ENCODE assay signal across 19 mouse cellular contexts in the genomic region with DNA sequence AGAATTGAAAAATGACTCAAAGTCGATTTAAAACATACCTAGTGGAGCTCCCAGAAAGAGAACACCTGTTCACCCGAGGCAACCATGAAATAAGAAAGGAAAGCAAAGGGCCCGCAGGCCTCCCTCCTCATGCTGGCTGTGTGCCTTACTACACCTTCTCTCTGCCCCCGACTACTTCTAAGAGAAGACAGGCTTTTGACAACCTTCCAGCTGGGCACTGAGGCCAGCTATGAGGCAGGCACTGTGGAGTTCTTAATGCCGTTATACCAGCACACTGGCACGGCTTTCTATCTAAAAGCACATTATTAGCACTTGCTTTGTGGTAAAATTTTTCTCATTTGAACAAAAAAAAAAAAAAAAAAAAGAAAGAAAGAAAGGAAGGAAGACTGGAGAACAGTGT.
DNase-seq lines count a peak whose midpoint lies in the region; ATAC-seq and TF ChIP-seq lines count a peak whose summit lies in the region.
"Had no signal": no experiment of that assay in that cellular context is flagged by ENCODE, and none has a peak within 500 bp of the region (broad histone marks: within the 10 kb centered on the region; RNA-seq: fewer than 3 reads in every experiment).

No protein-coding gene starts in this region.

- no peak overlapping the region for H3K4me2 ChIP-seq in forebrain, embryonic 15.5 days (replicated peaks)
- H3K4me2 ChIP-seq in forebrain, embryonic 12.5 days, result no peak overlapping the region
- H3K4me2 ChIP-seq: embryonic facial prominence, embryonic 15.5 days; heart, embryonic 13.5 days; hindbrain, embryonic 13.5 days had no signal

- no peaks in the 10 kb centered on the region for H3K9me3 ChIP-seq in forebrain, embryonic 15.5 days
- H3K9me3 ChIP-seq in forebrain, embryonic 12.5 days, result no peaks in the 10 kb centered on the region
- H3K9me3 ChIP-seq: embryonic facial prominence, embryonic 15.5 days; heart, embryonic 13.5 days; hindbrain, embryonic 13.5 days had no signal

- H3K4me3 ChIP-seq in cerebellum, adult 2 months (replicated peaks; ENCODE audit: insufficient read depth, low read depth, low read length), result no peak overlapping the region
- no peak overlapping the region for H3K4me3 ChIP-seq in forebrain, embryonic 15.5 days
- no peak overlapping the region for H3K4me3 ChIP-seq in forebrain, embryonic 12.5 days (replicated peaks)
- H3K4me3 ChIP-seq: embryonic facial prominence, embryonic 15.5 days; erythroblast, embryonic 14.5 days; gastrocnemius, adult 2 months; heart, embryonic 13.5 days; hindbrain, embryonic 13.5 days had no signal

- peak; percentile 46; the same call in 1 of the 2 replicates for ATAC-seq in forebrain, embryonic 15.5 days (replicated peaks)
- no peak for ATAC-seq in forebrain, embryonic 12.5 days (ENCODE audit: low FRiP score)
- ATAC-seq: intestine, embryonic 16.5 days had no signal

- no peak overlapping the region for H3K27ac ChIP-seq in cerebellum, adult 2 months (ENCODE audit: insufficient read depth, low read length)
- H3K27ac ChIP-seq in forebrain, embryonic 15.5 days (replicated peaks), result no peak overlapping the region
- H3K27ac ChIP-seq in forebrain, embryonic 12.5 days, result no peak overlapping the region
- H3K27ac ChIP-seq: embryonic facial prominence, embryonic 15.5 days; gastrocnemius, adult 2 months; heart, embryonic 13.5 days; hindbrain, embryonic 13.5 days had no signal

- H3K36me3 ChIP-seq in forebrain, embryonic 15.5 days, result no peaks in the 10 kb centered on the region
- no peaks in the 10 kb centered on the region for H3K36me3 ChIP-seq in forebrain, embryonic 12.5 days (replicated peaks)
- H3K36me3 ChIP-seq: embryonic facial prominence, embryonic 15.5 days; heart, embryonic 13.5 days; hindbrain, embryonic 13.5 days had no signal

- TF ChIP-seq CTCF in cerebellum, adult 2 months (IDR thresholded peaks at IDR 0.05; ENCODE audit: borderline replicate concordance, insufficient read depth, low read depth, low read length), result no peak

- peak; percentile 23 to 45 for DNase-seq in cerebellum, postnatal 10 days
- no peak for DNase-seq in cerebellum, adult 2 months
- DNase-seq in right cerebral cortex, postnatal 4 days, result peak; percentile 1
- DNase-seq in right cerebral cortex, postnatal 25 days, result no peak
- DNase-seq in lung, postnatal 25 days (ENCODE audit: low spot score), result no peak
- DNase-seq: adrenal gland, postnatal 10 days; cerebellum, adult 8-10 months; embryo, embryonic 11 days; gastrocnemius, adult 2 months; gastrocnemius, postnatal 25 days; heart, postnatal 36 days; kidney, adult 8-10 months had no signal

- H3K4me1 ChIP-seq in cerebellum, adult 2 months (ENCODE audit: control insufficient read depth, insufficient read depth, low read length), result no peaks in the 10 kb centered on the region
- 0 out of 2 replicates have a peak, but pooled peaks cover 4% of the 10 kb centered on the region for H3K4me1 ChIP-seq in forebrain, embryonic 15.5 days
- H3K4me1 ChIP-seq in forebrain, embryonic 12.5 days, result no peaks in the 10 kb centered on the region
- H3K4me1 ChIP-seq: embryonic facial prominence, embryonic 15.5 days; heart, embryonic 13.5 days; hindbrain, embryonic 13.5 days had no signal

- H3K9ac ChIP-seq in forebrain, embryonic 15.5 days (replicated peaks), result no peak overlapping the region
- no peak overlapping the region for H3K9ac ChIP-seq in forebrain, embryonic 12.5 days
- H3K9ac ChIP-seq: embryonic facial prominence, embryonic 15.5 days; heart, embryonic 13.5 days; hindbrain, embryonic 13.5 days had no signal

- 16% methylated on average over 6 of the region's 6 CpGs for whole genome bisulfite sequencing in cerebellum, adult 2 months
- WGBS in forebrain, embryonic 15.5 days, result 37% methylated on average over 6 of the region's 6 CpGs
- 75% methylated on average over 6 of the region's 6 CpGs for WGBS in forebrain, embryonic 12.5 days

- no peaks in the 10 kb centered on the region for H3K27me3 ChIP-seq in cerebellum, adult 2 months (ENCODE audit: control insufficient read depth, insufficient read depth, low read length)
- H3K27me3 ChIP-seq in forebrain, embryonic 15.5 days, result no peaks in the 10 kb centered on the region
- no peaks in the 10 kb centered on the region for H3K27me3 ChIP-seq in forebrain, embryonic 12.5 days
- H3K27me3 ChIP-seq: embryonic facial prominence, embryonic 15.5 days; heart, embryonic 13.5 days; hindbrain, embryonic 13.5 days had no signal

- no peak for TF ChIP-seq POLR2A in cerebellum, adult 2 months (IDR thresholded peaks at IDR 0.05; ENCODE audit: borderline replicate concordance, insufficient read depth, low read length)

Comparison
In these comparisons a context has a peak if more than half of its experiments do, and no peak if none do; other contexts are left out.
1. DNase-seq: peak in cerebellum, postnatal 10 days (2 of 2) and right cerebral cortex, postnatal 4 days (single experiment); none in cerebellum, adult 2 months (0 of 2), right cerebral cortex, postnatal 25 days (single experiment) and lung, postnatal 25 days (single experiment).